Mouse (Mus musculus) CH12F3 (cell line): ENCODE measurements around the gene Trank1.

Experiments used
- in situ Hi-C: fragments of 300-500 bp; cut with MboI; formaldehyde crosslinking; loops from 2 replicates; pipeline ENCODE4 v1.14.3; 2020; ENCODE audit warnings: low sequenced_read_pairs

The Trank1 gene

DNA sequence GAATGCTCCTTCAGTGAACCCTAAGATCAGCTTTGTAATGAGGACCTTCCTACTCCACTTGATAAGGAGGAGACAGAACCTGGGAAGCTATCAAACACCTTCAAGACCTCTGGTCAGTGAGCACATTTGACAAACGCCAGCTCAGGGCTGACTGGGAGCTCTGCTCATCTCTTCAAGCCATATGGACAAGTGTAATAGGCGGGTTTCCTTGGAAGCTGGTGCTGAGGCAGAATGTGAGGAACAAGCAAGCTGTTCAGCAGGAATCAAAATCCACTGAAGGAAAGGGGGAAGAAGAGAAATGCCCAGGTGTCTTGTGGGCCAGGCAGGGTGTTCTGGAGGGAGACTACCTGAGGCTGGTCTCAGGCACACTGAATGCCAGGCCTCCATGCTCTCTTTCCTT is 110.3 kb downstream of the Trank1 start:
- in situ Hi-C loops, result no loop called here

DNA sequence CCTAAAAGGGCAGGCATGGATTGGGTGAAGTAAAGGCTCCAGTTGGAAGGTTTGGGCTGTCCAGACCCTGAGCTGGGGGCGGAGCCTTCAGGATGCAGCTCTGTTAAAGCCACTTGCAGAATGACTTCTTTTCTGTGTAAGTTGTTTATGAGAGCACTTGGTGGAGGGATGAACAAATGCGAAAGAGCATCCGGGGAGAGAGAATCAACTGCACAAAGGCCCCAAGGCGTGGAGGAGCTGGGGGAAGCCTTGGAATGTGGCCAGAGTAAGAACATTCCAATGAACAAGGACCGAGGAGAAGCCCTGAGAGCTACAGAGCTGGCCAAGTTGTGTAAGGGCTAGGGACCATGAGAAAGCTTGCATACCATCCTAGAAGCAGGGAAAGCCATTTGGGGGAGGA is 111.0 kb downstream of the Trank1 start:
- in situ Hi-C loops, result no loop called here

DNA sequence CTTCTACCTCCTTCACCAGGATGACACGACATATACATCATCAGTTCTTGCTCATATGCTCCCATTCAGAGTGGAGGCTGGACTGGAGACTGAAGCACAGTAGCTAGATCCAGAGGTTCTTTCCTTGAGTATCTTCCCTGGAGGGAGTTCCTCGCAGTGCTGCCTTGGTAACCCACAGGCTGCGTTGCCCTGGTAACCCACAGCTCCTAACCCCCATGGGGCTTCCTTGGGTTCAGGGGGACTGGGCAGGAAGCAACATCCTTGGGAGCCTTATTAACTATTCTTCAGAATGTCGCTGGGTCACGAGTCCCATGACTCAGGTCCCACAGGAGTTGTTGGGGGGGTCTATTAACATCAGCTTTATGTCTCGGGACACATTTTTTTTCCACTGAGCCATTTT is 113.6 kb downstream of the Trank1 start:
- in situ Hi-C loops, result no loop called here

DNA sequence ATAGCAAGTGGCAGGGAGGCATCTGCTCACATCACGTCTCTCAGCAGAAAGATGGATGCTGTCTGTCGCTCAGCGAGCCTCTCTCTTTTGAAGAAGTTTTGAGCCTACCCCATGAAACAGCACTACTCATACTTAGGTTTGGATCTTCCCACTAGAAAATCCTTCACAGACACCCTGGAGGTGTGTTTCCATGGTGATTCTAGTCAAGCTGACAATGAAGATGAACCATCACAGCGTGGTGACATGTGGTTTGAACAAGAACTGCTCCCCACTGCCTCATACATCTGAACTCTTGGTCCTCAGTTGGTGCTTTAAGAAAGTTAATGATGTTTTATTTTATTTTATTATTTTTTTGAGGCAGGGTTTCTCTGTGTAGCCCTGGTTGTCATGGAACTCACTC is 114.4 kb downstream of the Trank1 start:
- in situ Hi-C loops, result no loop called here

DNA sequence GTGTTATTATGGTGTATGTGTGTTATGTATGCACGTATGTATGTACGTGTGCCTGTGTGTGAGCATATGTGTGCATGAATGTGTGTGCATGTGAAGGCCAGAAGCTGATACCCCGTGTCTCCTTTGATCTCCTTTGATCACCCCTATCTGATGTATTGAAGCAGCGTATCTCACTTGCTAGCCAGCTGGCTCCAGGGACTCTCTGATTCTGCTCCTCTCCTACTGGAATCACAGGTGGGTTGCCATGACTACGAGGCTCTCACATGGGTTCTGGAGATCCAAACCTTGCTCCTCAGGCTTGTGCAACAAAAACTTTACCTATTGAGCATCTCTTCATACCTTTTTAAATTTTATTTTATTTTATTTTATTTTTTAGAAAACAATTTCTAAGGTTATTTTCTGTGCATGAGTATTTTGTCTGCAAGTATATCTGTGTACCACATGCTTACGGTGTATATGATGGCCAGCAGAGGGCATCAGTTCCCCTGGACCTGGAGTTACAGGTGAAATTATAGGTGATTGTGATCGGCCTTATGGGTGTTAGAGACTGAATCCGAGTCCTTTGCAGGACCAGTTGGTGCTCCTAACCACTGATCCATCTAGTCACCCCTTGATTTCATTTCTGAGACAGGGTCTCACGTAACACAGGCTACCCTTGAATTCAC is 116.5 kb downstream of the Trank1 start:
- in situ Hi-C loops, result no loop called here

DNA sequence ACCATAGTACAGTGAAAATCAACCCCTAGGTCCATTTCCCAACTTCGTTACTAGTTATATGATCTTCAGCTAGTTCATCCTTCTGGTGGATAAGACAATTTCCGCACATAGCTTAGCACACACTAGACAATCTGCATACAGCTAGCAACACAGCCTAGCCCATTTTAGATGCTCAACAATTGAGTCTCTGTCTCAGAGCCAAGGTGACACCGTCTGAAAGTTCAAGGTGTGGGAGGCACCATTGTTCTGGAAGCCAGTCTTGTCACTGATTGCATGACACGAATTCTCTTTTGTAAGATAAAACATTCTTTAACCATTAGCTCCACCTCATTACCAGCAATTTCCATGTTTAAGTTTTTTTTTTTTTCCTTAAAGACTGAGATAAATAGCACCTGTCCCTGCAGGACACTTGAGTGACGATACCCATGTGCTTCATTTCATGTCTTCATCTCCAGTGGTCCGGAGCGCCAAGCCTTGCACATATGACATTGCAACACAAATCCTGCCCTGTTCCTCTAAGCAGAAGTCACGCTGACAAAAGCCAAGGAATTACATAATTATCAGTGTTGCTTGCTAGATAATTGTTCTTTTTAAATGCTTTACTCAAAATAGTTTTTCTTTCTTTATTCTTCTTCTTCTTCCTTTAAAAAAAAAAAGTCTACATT is 117.3 kb downstream of the Trank1 start:
- in situ Hi-C loops, result no loop called here

DNA sequence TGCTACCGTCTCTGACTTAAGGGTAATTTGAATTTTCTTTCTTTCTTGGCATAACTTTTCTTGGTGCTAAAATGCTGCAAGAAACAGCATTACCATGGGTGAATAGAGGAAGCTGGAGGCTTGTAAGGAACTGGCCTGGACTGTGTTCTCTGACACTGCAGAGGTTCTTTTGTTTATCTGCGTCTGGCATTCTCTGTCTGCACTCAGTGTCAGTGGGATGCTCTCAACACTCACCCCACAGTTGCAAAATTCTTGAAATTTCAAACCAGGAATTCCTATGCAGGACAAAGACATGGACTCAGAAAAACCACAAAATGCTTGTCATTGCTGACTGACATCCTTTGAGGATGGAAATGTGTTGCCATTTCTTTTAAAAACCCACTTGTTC is 117.8 kb downstream of the Trank1 start:
- in situ Hi-C loops, result no loop called here

DNA sequence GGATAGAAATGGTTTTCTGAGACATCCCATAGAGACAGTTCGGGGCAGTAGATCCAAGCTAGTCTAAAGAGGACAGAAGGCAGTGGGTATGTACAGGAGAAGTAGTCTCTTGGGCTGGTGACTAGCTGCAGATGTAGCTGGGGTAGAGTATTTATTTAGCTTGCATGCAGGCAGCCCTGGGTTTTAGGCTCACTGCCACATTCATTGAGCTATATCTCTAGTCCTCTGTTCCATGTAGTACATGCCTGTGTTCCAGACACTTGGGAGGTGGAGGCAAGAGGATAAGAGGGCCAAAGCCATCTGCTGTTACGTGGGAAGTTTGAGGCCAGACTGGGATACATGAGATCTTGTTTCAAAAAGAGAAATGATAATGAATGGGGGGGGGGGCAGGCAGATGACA is 123.9 kb downstream of the Trank1 start:
- in situ Hi-C loops, result no loop called here

DNA sequence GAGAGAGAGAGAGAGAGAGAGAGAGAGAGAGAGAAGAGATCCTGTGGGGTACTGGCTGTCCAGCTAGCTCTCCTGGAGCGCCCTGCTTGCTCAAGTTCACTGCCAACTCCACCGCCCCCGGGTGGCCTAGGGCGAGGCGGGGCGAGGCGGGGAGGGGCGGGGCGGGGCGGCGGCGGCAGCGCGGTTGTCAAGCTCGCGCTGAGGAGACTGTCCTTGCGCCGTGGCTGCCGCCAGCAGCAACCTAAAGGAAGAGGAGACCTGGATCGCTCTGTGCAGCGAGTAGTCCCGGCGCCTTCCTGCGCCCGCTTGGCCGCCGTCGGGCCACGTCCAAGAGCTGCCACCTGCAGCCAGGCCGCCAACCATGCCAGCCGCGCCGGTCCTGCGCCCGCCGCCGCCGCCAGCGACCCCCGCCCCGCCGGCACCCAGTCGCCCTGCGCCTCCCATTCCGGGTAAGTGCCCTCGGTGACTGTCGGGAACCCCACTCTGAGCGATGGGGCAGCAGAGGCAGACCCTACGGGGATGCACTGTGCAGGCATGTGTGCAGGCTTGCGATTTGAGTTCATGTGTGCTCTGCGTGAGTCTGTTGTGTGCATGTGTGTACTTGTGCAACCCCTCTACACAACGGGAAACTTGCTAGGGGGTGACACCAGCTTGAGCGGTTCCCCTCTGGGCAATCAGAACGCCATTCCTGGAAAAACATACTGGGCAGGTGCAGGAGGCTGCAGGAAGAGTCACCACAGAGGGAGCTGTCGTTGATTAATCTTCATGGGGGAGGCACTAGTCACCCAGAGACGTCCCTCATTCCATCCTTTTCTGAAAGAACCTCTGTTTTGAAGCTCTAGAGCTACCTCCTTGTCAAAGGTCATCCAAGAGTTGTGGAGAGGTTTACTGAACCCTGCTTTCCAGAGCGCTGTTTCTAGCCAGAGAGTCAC is 127.6 kb downstream of the Trank1 start, which contains the start of gene Dclk3:
Dclk3 (plus strand) TSS at position 178 of the 932 bp plus-strand sequence.
- in situ Hi-C loops, result no loop called here

DNA sequence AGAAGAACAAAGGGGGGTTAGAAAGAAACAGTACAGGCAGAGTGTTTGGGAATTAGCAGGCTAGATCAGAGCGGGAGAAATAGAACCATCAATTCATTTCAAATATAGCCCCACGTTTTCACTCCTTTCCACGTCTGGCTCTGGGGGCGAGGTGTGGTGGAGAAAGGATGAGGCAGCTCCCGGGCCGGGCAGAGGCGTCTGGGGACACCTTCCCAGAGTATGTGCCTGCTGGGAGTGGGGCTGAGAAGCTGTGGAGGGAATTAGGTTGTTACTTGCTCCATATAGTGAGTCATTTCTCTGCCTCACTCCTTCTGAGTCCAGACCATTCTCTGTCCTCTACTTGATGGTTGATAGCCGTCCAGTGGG is 128.3 kb downstream of the Trank1 start:
- in situ Hi-C loops, result no loop called here

DNA sequence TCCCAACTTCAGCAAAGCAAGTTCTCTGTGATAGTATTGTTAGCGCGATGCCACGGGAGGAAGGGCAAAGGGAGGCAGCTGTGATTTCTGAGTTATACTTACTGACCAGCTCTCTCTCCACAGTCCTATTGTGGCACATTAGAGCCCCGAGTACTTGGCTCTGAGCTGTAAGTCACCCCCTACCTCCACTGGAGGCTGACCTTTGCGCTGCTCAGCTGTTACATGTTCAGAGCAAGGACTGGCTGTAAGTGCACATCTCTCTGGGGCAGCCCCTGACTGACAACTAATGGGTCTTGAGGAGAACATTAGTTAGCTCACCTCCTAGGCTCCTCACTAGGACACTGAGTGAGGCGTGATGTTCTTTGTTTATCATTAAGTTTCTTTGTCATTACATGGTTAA is 128.9 kb downstream of the Trank1 start:
- in situ Hi-C loops, result no loop called here

DNA sequence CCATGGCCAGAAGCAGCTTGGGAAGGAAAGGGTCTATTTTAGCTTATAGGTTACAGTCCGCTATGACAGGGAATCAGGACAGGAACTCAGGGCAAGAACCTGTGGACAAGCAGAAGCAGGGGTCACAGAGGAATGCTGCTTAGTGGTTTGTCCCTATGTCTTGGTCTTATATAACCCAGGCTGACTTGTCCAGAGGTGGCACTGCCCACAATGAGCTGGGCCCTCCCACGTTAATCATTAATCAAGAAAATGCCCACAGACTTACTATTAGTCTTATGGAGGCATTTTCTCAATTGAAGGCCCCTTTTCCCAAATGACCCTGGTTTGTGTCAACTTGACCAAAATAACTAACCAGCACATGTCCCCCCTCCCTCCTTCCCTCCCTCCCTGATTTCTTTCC is 129.6 kb downstream of the Trank1 start:
- in situ Hi-C loops, result no loop called here
